Mouse (Mus musculus): ENCODE data around the gene Jchain. TPM values are rescaled to one million over a fixed set of nuclear protein-coding genes. Genes with fewer than 3 reads are reported as not detected.

The Jchain gene
- not detected for polyA plus RNA-seq (2012; fragmentation: generic; extraction: Trizol)
- long read RNA-seq, experiment 1 = 0 reads
- long read RNA-seq, experiment 2 = 0 reads

- TF ChIP-seq CTCF (IDR thresholded peaks at IDR 0.05; ENCODE audit: control insufficient read depth, insufficient read depth, insufficient read length) = no peak
- TF ChIP-seq MAX (IDR thresholded peaks at IDR 0.05) = no peak
- no peak for TF ChIP-seq MYOG (IDR thresholded peaks at IDR 0.05; ENCODE audit: control insufficient read depth, extremely low read depth, insufficient read length)
- TF ChIP-seq CEBPB (IDR thresholded peaks at IDR 0.05; ENCODE audit: low read depth) = no peak
- no peak for TF ChIP-seq FOSL1 (IDR thresholded peaks at IDR 0.05; ENCODE audit: insufficient read depth, low read length, poor library complexity, severe bottlenecking)
- TF ChIP-seq USF1 (IDR thresholded peaks at IDR 0.05; ENCODE audit: low read depth) = no peak
- no peak for TF ChIP-seq MYOD1 (IDR thresholded peaks at IDR 0.05; ENCODE audit: control insufficient read depth, insufficient read length, low read depth)
- Histone ChIP-seq H3K79me3 (ENCODE audit: low read depth) (no peaks in the 10 kb centered on the region), H3K27me3 (ENCODE audit: control insufficient read depth, insufficient read depth, insufficient read length) (no peaks in the 10 kb centered on the region), H3K36me3 (ENCODE audit: control insufficient read depth, insufficient read depth) (no peaks in the 10 kb centered on the region), H3ac (ENCODE audit: control insufficient read depth, insufficient read length, low read depth) (no peak within 1 kb of the TSS), H3K79me2 (ENCODE audit: control insufficient read depth, insufficient read depth) (no peaks in the 10 kb centered on the region), H3K4me3 (ENCODE audit: insufficient read depth, poor library complexity, severe bottlenecking) (no peak within 1 kb of the TSS)
Measured at GRCm38 (mm10) chr5:88527657-88528056, at the start of gene Jchain. Gene Jchain, minus strand, starts transcription at chr5:88527891.

GRCm38 (mm10) chr5:88575506-88576338 lies 48.0 kb upstream of the Jchain start:
- Histone ChIP-seq H3K27me3 (ENCODE audit: control insufficient read depth, insufficient read depth, insufficient read length) (no peaks in the 10 kb centered on the region), H3ac (ENCODE audit: control insufficient read depth, insufficient read length, low read depth) (no peak overlapping the region), H3K79me2 (ENCODE audit: control insufficient read depth, insufficient read depth) (peaks cover 17% of the 10 kb centered on the region), H3K79me3 (ENCODE audit: low read depth) (peaks cover 2% of the 10 kb centered on the region), H3K4me3 (ENCODE audit: insufficient read depth, poor library complexity, severe bottlenecking) (no peak overlapping the region), H3K36me3 (ENCODE audit: control insufficient read depth, insufficient read depth) (no peaks in the 10 kb centered on the region)
- no peak for TF ChIP-seq USF1 (IDR thresholded peaks at IDR 0.05; ENCODE audit: low read depth)
- TF ChIP-seq MYOG (IDR thresholded peaks at IDR 0.05; ENCODE audit: control insufficient read depth, extremely low read depth, insufficient read length) = no peak
- TF ChIP-seq MAX (IDR thresholded peaks at IDR 0.05) = no peak
- no peak for TF ChIP-seq CTCF (IDR thresholded peaks at IDR 0.05; ENCODE audit: control insufficient read depth, insufficient read depth, insufficient read length)
- no peak for TF ChIP-seq CEBPB (IDR thresholded peaks at IDR 0.05; ENCODE audit: low read depth)
- no peak for TF ChIP-seq MYOD1 (IDR thresholded peaks at IDR 0.05; ENCODE audit: control insufficient read depth, insufficient read length, low read depth)
- TF ChIP-seq FOSL1 (IDR thresholded peaks at IDR 0.05; ENCODE audit: insufficient read depth, low read length, poor library complexity, severe bottlenecking) = no peak

- Histone ChIP-seq H3K4me3 (ENCODE audit: insufficient read depth, poor library complexity, severe bottlenecking) (no peak overlapping the region), H3K79me3 (ENCODE audit: low read depth) (peaks cover 3% of the 10 kb centered on the region), H3K27me3 (ENCODE audit: control insufficient read depth, insufficient read depth, insufficient read length) (no peaks in the 10 kb centered on the region), H3K36me3 (ENCODE audit: control insufficient read depth, insufficient read depth) (no peaks in the 10 kb centered on the region), H3K79me2 (ENCODE audit: control insufficient read depth, insufficient read depth) (peaks cover 24% of the 10 kb centered on the region), H3ac (ENCODE audit: control insufficient read depth, insufficient read length, low read depth) (no peak overlapping the region)
- TF ChIP-seq MAX (IDR thresholded peaks at IDR 0.05) (no peak), CTCF (IDR thresholded peaks at IDR 0.05; ENCODE audit: control insufficient read depth, insufficient read depth, insufficient read length) (no peak), MYOD1 (IDR thresholded peaks at IDR 0.05; ENCODE audit: control insufficient read depth, insufficient read length, low read depth) (no peak), FOSL1 (IDR thresholded peaks at IDR 0.05; ENCODE audit: insufficient read depth, low read length, poor library complexity, severe bottlenecking) (no peak), MYOG (IDR thresholded peaks at IDR 0.05; ENCODE audit: control insufficient read depth, extremely low read depth, insufficient read length) (no peak), CEBPB (IDR thresholded peaks at IDR 0.05; ENCODE audit: low read depth) (no peak), USF1 (IDR thresholded peaks at IDR 0.05; ENCODE audit: low read depth) (no peak)
Measured at GRCm38 (mm10) chr5:88574829-88575228, 47.1 kb upstream of the Jchain start.

- peaks cover 19% of the 10 kb centered on the region for H3K79me3 ChIP-seq (ENCODE audit: low read depth)
- no peak overlapping the region for H3ac ChIP-seq (ENCODE audit: control insufficient read depth, insufficient read length, low read depth)
- no peak overlapping the region for H3K4me3 ChIP-seq (ENCODE audit: insufficient read depth, poor library complexity, severe bottlenecking)
- H3K27me3 ChIP-seq (ENCODE audit: control insufficient read depth, insufficient read depth, insufficient read length) = no peaks in the 10 kb centered on the region
- peaks cover 3% of the 10 kb centered on the region for H3K36me3 ChIP-seq (ENCODE audit: control insufficient read depth, insufficient read depth)
- TF ChIP-seq CTCF (IDR thresholded peaks at IDR 0.05; ENCODE audit: control insufficient read depth, insufficient read depth, insufficient read length) = no peak
- TF ChIP-seq MAX (IDR thresholded peaks at IDR 0.05) = no peak
- no peak for TF ChIP-seq MYOD1 (IDR thresholded peaks at IDR 0.05; ENCODE audit: control insufficient read depth, insufficient read length, low read depth)
- TF ChIP-seq USF1 (IDR thresholded peaks at IDR 0.05; ENCODE audit: low read depth) = no peak
- no peak for TF ChIP-seq MYOG (IDR thresholded peaks at IDR 0.05; ENCODE audit: control insufficient read depth, extremely low read depth, insufficient read length)
- TF ChIP-seq CEBPB (IDR thresholded peaks at IDR 0.05; ENCODE audit: low read depth) = no peak
- TF ChIP-seq FOSL1 (IDR thresholded peaks at IDR 0.05; ENCODE audit: insufficient read depth, low read length, poor library complexity, severe bottlenecking) = no peak
- H3K79me2 ChIP-seq (ENCODE audit: control insufficient read depth, insufficient read depth) = peaks cover 63% of the 10 kb centered on the region
Measured at GRCm38 (mm10) chr5:88569541-88569940, 41.9 kb upstream of the Jchain start.

GRCm38 (mm10) chr5:88566034-88566841 lies 38.5 kb upstream of the Jchain start:
- TF ChIP-seq MYOG (IDR thresholded peaks at IDR 0.05; ENCODE audit: control insufficient read depth, extremely low read depth, insufficient read length) (no peak), CEBPB (IDR thresholded peaks at IDR 0.05; ENCODE audit: low read depth) (no peak), MAX (IDR thresholded peaks at IDR 0.05) (no peak), CTCF (IDR thresholded peaks at IDR 0.05; ENCODE audit: control insufficient read depth, insufficient read depth, insufficient read length) (no peak), MYOD1 (IDR thresholded peaks at IDR 0.05; ENCODE audit: control insufficient read depth, insufficient read length, low read depth) (no peak), FOSL1 (IDR thresholded peaks at IDR 0.05; ENCODE audit: insufficient read depth, low read length, poor library complexity, severe bottlenecking) (no peak), USF1 (IDR thresholded peaks at IDR 0.05; ENCODE audit: low read depth) (no peak)
- H3K27me3 ChIP-seq (ENCODE audit: control insufficient read depth, insufficient read depth, insufficient read length) = no peaks in the 10 kb centered on the region
- peaks cover 19% of the 10 kb centered on the region for H3K79me3 ChIP-seq (ENCODE audit: low read depth)
- H3ac ChIP-seq (ENCODE audit: control insufficient read depth, insufficient read length, low read depth) = peak overlapping the region; percentile 19
- H3K36me3 ChIP-seq (ENCODE audit: control insufficient read depth, insufficient read depth) = peaks cover 3% of the 10 kb centered on the region
- peaks cover 50% of the 10 kb centered on the region for H3K79me2 ChIP-seq (ENCODE audit: control insufficient read depth, insufficient read depth)
- H3K4me3 ChIP-seq (ENCODE audit: insufficient read depth, poor library complexity, severe bottlenecking) = peak overlapping the region; percentile 66
